Mouse (Mus musculus): ENCODE results near the gene Srpk1. TPM values are rescaled to one million over a fixed set of nuclear protein-coding genes. Genes with fewer than 3 reads are reported as not detected.
A peak's percentile ranks its signal among the peaks of the same experiment; 100 is the strongest.

Srpk1 gene
- total and polyA plus RNA-seq, 3 experiments: 119 to 211 (median 125) TPM

- H3K27ac ChIP-seq (ENCODE audit: control insufficient read depth, low read depth, low read length): no peak overlapping the region
- peaks cover 37 to 57% of the 10 kb centered on the region in 2 experiments for H3K36me3 ChIP-seq (ENCODE audit: control insufficient read depth in 1 of 2, insufficient read depth in 2 of 2, low read length in 2 of 2)
- H3K4me3 ChIP-seq (ENCODE audit: control insufficient read depth in 1 of 2, insufficient read depth in 1 of 2, low read depth in 2 of 2, low read length in 2 of 2): no peak overlapping the region; a peak in 1 of 4 replicates
Measured at GRCm38 (mm10) chr17:28617636-28618035, 4.9 kb downstream of the Srpk1 start.

GRCm38 (mm10) chr17:28615332-28615731 lies 7.2 kb downstream of the Srpk1 start:
- Histone ChIP-seq H3K4me1 (ENCODE audit: control insufficient read depth in 1 of 2, insufficient read depth in 2 of 2, low read length in 2 of 2) (peaks cover 30 to 41% of the 10 kb centered on the region in 2 experiments), H3K36me3 (ENCODE audit: control insufficient read depth in 1 of 2, insufficient read depth in 2 of 2, low read length in 2 of 2) (peaks cover 44 to 69% of the 10 kb centered on the region in 2 experiments)

More at GRCm38 (mm10) chr17:28617636-28618035, 4.9 kb downstream of the Srpk1 start:
- no peak for DNase-seq (ENCODE audit: low read depth, low spot score)
- peaks cover 19 to 41% of the 10 kb centered on the region in 2 experiments for H3K4me1 ChIP-seq (ENCODE audit: control insufficient read depth in 1 of 2, insufficient read depth in 2 of 2, low read length in 2 of 2)
- H3K9ac ChIP-seq (ENCODE audit: control insufficient read depth, low read depth, low read length, poor library complexity, severe bottlenecking): no peak overlapping the region
- TF ChIP-seq MXI1 (IDR thresholded peaks at IDR 0.05; ENCODE audit: low read depth, low read length) (no peak), HCFC1 (IDR thresholded peaks at IDR 0.05; ENCODE audit: low read depth, low read length) (no peak), NRF1 (IDR thresholded peaks at IDR 0.05; ENCODE audit: insufficient read depth, low read depth, low read length, poor library complexity, severe bottlenecking) (no peak), POLR2A (IDR thresholded peaks at IDR 0.05; ENCODE audit: control insufficient read depth in 1 of 2, insufficient read depth in 1 of 2, low read depth in 1 of 2, low read length in 2 of 2, poor library complexity in 1 of 2) (no peak), RAD21 (IDR thresholded peaks at IDR 0.05; ENCODE audit: low read depth, low read length) (no peak), USF1 (IDR thresholded peaks at IDR 0.05; ENCODE audit: low read depth, low read length) (no peak), EP300 (IDR thresholded peaks at IDR 0.05; ENCODE audit: low read depth in 1 of 2, low read length in 2 of 2) (no peak), RCOR1 (IDR thresholded peaks at IDR 0.05; ENCODE audit: low read depth, low read length) (no peak), MAFK (IDR thresholded peaks at IDR 0.05; ENCODE audit: borderline replicate concordance, low read depth, low read length) (no peak), ELF1 (IDR thresholded peaks at IDR 0.05; ENCODE audit: low read depth, low read length) (no peak), E2F4 (IDR thresholded peaks at IDR 0.05; ENCODE audit: borderline replicate concordance, low read depth, low read length) (no peak), UBTF (IDR thresholded peaks at IDR 0.05; ENCODE audit: borderline replicate concordance, insufficient read depth, low read depth, low read length) (no peak), ZKSCAN1 (IDR thresholded peaks at IDR 0.05; ENCODE audit: low read depth, low read length) (no peak), MAX (IDR thresholded peaks at IDR 0.05; ENCODE audit: low read length) (no peak), KAT2A (conservative IDR thresholded peaks at IDR 0.05; ENCODE audit: low read depth, low read length) (no peak)
- no peaks in the 10 kb centered on the region for H3K27me3 ChIP-seq (ENCODE audit: control insufficient read depth in 1 of 2, insufficient read depth in 2 of 2, low read length in 2 of 2)
- no peaks in the 10 kb centered on the region for H3K9me3 ChIP-seq (replicated peaks; ENCODE audit: insufficient read depth, low read length)
- H3K79me2 ChIP-seq (ENCODE audit: control insufficient read depth, insufficient read depth, low read length, poor library complexity): peaks cover 87% of the 10 kb centered on the region

More at GRCm38 (mm10) chr17:28615332-28615731, 7.2 kb downstream of the Srpk1 start:
- no peak for DNase-seq (ENCODE audit: low read depth, low spot score)
- no peaks in the 10 kb centered on the region for H3K27me3 ChIP-seq (ENCODE audit: control insufficient read depth in 1 of 2, insufficient read depth in 2 of 2, low read length in 2 of 2)
- peak; percentile 42; the same call in 1 of the 2 replicates for TF ChIP-seq ZNF384 (IDR thresholded peaks at IDR 0.05; ENCODE audit: low read depth, low read length)
- no peak for TF ChIP-seq UBTF (IDR thresholded peaks at IDR 0.05; ENCODE audit: borderline replicate concordance, insufficient read depth, low read depth, low read length)
- TF ChIP-seq POLR2A (IDR thresholded peaks at IDR 0.05; ENCODE audit: control insufficient read depth in 1 of 2, insufficient read depth in 1 of 2, low read depth in 1 of 2, low read length in 2 of 2, poor library complexity in 1 of 2): peak in 1 of 2 experiments; percentile 5; a peak in 1 of 4 replicates
- TF ChIP-seq GABPA (IDR thresholded peaks at IDR 0.05; ENCODE audit: low read depth, low read length): no peak
- no peak for TF ChIP-seq E2F4 (IDR thresholded peaks at IDR 0.05; ENCODE audit: borderline replicate concordance, low read depth, low read length)
- no peak for TF ChIP-seq SMC3 (IDR thresholded peaks at IDR 0.05; ENCODE audit: low read depth, low read length)
- H3K27ac ChIP-seq (ENCODE audit: control insufficient read depth, low read depth, low read length): no peak overlapping the region
- no peaks in the 10 kb centered on the region for H3K9me3 ChIP-seq (replicated peaks; ENCODE audit: insufficient read depth, low read length)
- no peak overlapping the region for H3K9ac ChIP-seq (ENCODE audit: control insufficient read depth, low read depth, low read length, poor library complexity, severe bottlenecking)
- H3K4me3 ChIP-seq (ENCODE audit: control insufficient read depth in 1 of 2, insufficient read depth in 1 of 2, low read depth in 2 of 2, low read length in 2 of 2): no peak overlapping the region
- peaks cover 78% of the 10 kb centered on the region for H3K79me2 ChIP-seq (ENCODE audit: control insufficient read depth, insufficient read depth, low read length, poor library complexity)

All from MEL (cell line).